Mouse (Mus musculus) CD4-positive, CD25-positive, alpha-beta regulatory T cell, adult 2 months (primary cell): ENCODE results near the gene Ets1.

Experiments
- DNase-seq: peaks from one replicate; pipeline ENCODE4 v3.0.0-alpha.2; 2012; ENCODE audit warnings: low read depth, low spot score

Ets1 gene

DNA sequence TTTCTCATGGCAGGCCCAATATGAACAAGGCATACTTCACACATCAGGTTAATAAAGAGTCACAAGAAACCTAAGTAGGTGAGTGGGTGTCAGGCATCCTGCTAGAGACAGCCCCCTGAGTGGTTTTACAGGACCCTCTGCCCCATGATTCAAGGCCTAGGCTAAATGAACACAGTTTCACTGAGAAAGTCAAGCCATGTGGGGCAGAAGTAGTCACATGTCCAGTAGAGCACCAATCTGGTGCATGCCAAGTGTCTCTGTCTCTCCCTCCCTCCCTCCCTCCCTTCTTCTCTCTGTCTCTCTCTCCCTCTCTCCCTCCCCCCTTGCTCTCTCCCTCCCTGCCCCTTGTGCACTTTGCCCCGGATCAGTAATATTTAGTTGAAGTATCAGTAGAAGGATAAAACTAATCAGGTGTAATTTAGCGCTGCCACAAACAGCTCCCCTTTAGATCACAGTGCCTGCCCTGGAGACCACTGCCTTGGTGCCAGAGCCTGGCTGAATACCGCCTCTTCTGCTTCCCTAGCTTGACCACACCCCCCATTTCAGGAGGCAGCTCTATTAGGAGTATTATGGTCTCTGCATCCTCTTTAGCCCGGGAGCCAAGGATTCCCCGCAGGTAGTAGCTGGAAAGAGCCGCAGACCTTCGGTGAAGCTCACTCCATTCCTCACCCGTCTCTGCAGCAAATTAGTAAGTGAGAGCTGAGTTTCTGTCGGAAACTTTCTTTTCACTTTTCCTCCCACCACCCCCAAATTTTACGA lies at the start of gene Ets1:
TSS of gene Ets1 (plus strand) at position 595 of the 759 bp plus-strand sequence.
- peak; percentile 35 for DNase-seq

DNA sequence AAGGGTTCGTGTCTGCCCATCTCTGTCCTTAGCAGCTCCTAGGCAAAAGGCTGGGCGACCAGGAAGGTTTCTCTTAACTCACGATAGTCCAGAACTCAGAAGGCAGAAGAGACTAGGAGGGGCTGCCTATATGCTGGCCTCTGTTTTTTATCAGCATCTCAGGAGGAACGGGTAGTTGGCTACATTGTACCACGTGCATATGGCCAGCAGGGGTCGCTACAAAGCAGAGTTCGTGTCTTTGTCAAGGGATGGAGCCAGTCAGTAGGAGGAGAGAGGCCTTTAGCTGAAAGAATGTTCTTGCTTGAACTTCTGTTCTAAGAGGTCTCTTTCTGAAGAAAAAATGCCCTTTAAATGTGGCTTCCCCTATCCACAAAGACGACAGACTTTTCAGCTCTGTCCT lies 46.1 kb upstream of the Ets1 start:
- peak; percentile 94 for DNase-seq

DNA sequence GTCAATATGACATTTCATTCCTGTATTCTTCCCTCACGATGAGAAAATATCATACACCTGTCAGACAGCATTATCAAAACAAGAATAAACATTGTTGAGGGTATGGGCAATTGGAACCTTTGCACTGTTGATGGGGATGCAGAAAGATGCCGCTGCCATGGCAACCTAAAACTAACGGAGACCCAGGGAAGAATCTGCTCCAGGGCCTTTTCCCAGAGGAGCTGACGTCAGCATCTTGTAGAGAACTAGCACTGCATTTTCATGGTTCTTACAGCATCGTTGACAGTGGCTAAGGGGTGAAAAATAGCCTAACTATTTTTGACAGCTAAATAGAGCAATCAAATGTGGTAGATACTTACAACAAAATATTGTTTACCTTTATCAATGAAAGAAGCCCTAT lies 45.5 kb upstream of the Ets1 start:
- no peak for DNase-seq

DNA sequence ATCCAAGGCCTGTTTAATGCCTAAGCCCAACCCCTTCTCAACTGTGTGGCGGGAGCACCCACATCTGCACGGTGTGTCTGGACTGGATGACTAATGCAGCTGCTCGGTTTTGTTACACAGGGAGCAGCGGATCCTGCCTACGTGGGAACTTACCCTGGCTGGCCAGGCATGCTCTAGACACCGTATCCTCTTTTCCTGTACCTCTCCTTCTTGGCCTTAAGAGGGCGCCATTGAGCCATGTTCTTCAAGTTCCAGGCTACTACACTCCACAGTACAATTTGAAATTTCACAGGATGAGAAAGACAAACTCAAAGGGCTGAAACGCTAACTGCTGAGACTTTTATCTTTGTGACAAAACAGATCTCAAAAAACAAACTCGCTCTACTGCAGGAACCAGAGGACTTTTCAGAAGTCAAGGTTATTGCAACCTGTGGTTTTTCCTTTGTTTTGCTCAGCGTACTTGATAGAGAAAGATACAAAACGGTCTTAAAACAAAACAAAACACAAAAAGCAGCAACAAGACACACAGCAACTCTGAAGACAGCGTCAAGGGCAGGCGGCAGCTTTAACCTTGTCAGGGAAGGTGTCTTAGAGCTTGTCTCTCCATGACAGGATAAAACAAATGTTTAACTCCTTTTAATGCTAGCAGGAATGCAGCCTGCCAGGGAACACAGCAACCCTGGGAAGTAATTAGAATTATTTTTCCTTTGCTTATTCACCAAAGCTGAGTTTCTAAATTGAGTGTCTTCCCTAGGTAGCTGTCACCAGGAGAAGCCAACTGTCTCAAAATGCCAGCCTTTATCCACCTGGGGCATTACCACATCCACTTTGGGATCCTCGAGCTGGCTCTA lies 44.1 kb upstream of the Ets1 start:
- DNase-seq: peak; percentile 96

DNA sequence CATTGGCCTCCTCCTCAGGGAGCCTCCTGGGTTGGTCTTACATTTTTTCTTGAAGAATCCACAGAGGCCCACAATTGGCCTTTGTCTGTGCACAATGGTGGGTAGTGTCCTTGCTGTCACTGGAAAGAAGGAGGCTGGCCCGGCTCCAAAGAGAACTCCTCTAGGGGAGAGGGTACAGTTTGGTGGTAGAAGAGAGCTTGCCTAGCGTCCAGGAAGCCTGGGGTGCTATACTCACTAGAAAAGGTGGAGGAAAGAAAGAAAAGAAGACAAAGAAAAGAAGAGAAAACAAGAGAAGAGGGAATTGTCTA lies 43.5 kb upstream of the Ets1 start:
- DNase-seq: peak; percentile 42

GRCm38 (mm10) chr9:32593816-32594215 lies 42.2 kb upstream of the Ets1 start:
- peak; percentile 51 for DNase-seq

GRCm38 (mm10) chr9:32594346-32594745 lies 41.7 kb upstream of the Ets1 start:
- peak; percentile 87 for DNase-seq

DNA sequence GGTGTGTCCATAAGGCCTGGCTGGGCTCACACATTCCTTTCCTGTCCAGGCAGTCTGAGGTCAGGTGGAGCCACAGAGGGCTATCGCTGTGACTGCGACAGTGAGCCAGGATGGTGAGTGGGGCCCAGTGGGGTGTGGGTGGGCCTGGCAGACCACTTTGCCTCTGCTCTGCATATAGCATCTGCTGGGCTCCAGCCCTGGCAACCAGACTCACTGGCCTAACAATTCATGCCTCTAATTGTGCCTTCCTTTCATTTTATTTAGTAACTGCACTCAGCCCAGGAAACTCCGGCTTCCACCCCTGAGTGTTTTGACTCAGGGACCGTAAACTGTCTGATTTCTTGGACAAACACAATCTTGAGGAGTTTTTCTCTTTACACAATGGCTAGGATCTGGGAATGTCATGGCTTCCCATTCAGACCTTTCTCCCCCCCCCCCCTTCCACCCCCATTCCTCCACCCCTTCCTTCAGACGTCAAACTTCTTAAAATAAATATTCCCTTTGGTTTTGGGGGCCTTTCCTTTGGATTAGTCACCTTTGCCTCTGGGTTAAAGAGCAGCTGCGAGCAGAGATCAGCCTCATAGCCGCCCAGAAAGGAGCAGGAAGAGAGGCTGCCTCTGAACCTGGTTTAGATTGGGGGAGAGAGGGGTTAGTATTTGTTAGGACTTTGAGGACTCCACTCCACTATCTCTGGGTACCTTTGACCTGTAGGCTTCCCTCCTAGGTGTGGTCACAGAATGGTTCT lies 40.8 kb upstream of the Ets1 start:
- DNase-seq: peak; percentile 47

DNA sequence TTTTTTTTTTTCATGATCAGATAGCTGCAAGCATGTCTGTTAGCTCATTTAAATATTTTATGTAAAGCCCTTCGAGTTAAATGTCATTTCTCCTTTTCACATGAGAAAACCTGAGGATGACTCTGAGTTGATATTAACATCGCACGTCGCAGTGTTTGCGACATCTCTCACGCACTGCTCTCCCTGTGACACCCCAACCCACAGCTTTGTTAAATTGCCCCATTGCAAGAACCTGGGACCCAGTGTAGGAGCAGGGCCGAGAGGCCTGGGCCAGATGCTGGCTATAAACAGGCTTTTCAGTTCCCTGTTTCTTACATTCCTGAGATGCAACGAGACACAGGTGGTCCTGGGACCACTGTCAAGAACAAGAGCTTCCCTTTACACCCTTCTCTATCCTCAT lies 39.7 kb upstream of the Ets1 start:
- DNase-seq: peak; percentile 51

GRCm38 (mm10) chr9:32601953-32602352 lies 34.1 kb upstream of the Ets1 start:
- DNase-seq: no peak

DNA sequence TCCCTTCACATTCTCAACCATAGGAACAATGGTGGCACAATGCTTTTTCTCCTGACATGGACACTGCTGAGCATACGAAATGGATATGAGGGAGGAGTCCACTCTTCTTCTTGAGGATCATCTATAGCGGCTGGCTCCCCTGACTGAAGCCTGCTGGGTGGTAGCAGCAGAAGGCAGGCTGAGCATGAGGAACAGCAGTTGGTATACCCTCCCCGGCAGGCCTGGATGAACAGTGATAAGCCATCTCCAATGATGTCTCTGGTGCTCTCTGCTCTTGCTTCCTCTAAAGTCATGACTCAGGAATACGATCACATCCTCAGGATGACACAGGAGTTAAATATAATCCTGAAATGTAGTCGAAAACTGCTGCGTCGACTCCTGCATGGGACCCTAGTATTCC lies 32.9 kb upstream of the Ets1 start:
- no peak for DNase-seq

- DNase-seq: no peak
Observed at GRCm38 (mm10) chr9:32607218-32607617, 28.8 kb upstream of the Ets1 start.

- peak; percentile 52 for DNase-seq
Observed at GRCm38 (mm10) chr9:32608831-32609610, 27.0 kb upstream of the Ets1 start.

DNA sequence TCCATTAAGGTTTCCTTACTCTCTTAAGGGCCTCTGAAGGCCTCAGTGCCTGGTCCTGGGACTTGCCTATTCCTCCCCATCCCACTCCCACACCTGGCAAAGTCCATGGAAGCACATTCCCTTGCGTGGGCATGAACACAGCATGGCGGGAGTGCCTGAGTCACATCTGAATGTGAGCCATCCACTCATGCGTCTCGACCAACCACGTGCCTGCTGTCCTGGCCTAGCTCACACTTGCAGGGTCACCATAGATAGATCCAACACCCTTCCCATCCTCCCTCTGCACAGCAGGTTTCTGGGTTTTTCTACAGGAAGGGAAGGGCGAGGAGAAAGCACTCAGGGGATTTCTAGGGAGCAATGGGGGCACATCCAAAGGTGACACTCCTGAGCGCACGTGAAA lies 25.8 kb upstream of the Ets1 start:
- DNase-seq: no peak

GRCm38 (mm10) chr9:32610631-32611030 lies 25.4 kb upstream of the Ets1 start:
- no peak for DNase-seq

DNA sequence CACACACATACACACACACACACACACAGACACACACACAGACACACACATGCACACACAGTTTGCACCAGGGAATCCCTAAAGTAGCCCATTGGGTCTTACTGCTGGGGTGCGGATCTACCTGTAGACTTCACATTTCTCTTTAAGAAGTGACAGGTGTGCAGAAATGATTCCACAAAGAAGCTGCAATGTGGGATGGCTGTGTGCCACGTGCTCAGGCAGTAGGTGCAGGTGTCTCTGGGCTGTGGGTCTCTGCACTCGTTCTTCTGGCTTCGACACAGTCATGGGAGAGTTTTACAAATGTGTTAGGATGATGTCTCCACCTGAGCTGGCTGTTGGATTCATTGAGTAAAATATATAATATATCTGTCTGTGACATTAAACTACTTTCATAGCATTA lies 24.7 kb upstream of the Ets1 start:
- no peak for DNase-seq

- DNase-seq: no peak
Observed at GRCm38 (mm10) chr9:32612426-32612825, 23.6 kb upstream of the Ets1 start.

- DNase-seq: peak; percentile 65
Observed at GRCm38 (mm10) chr9:32612861-32613421, 23.1 kb upstream of the Ets1 start.

DNA sequence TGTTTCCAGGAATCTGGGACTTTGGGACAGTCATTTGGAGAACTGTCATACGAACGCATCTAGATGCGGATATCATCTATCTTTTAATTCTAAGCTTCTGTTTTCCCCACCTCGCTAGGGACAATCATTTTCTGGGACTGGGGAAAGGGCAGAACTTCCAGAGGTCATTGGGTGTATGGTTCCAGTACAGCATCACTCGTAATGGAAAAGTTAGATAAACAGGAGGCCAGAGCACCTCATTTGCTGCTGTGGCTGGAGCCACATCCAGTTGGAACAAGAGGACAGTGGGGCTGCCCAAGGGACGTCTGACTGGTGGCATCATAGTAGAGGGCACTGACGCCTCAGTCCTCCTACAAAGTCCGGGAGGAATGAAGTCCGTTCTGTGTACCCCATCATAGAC lies 21.8 kb upstream of the Ets1 start:
- DNase-seq: no peak

DNA sequence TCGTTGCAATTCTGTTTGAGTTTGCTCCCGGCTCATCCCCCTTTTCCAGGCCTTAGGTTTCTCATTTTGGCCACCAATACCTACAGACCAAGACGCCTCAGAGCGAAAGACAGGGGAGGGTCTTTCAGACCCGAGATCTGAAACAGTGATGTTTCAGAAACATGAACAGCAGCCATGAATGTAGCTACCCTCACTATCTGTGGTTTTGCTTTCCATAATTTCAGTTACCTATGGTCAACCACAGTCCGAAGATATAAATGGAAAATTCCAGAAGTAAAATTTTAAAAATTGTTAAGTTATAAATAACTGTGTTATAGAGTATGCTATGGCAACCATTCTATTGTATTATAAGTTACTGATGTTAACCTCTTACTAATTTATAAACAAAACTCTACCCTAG lies 20.6 kb upstream of the Ets1 start:
- DNase-seq: no peak

DNA sequence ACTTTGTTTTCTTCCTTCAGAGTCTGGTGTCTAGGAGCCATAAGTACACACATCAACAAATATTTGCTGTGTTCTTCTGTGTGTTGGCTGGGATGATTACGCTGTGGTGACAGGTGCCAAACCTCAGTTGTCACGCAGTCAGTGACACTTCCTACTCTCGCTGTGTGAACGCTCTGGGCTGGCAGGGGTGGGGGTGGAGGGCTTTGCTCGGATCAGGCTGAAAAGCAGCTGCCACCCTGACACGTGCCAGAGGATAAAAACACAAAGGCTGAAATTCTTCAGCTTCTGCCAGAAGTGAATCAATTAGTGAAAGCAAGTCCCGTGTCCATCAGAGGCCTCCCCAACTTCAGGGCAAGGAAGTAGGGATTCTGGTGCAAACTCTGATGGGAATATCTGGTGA lies 20.0 kb upstream of the Ets1 start:
- peak; percentile 92 for DNase-seq
